Mouse (Mus musculus): ENCODE results near the gene Chchd1.

The Chchd1 gene

DNA sequence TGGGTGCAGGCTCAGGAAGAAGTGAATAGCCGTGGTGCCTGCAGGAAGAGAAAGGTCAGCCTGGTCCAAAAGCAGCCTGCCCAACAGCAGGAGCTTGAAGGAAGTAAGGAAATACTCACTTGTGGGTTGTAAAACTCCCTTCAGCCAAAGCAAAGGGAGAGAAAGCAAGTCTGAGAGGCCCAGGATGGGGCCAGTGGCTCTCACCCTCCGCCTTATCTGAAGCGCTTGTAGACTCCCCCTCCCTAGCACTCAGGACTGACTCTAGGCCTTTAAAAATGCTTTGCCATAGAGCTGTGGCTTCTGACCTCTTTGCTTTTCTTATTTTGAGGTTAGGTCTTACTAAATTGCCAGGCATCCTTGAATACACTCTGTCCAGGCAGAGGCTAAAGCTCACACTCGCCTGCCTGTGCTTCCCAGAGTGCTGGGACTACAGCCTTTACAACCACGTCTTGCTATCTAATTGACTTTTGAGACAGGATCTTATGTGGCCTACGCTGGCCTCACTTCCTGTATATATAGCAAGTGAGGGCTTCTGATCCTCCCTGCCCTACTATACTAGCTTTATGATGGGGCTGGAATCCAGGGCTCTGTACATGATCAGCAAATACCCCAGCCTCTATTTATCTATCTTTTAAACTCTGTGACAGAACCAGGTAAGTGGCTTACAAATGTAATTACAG is 23.0 kb downstream of the Chchd1 start:
- DNase-seq (ENCODE audit: low spot score) = no peak

GRCm38 (mm10) chr14:20729871-20730270 is 27.1 kb downstream of the Chchd1 start:
- no peak for DNase-seq (ENCODE audit: low spot score)

GRCm38 (mm10) chr14:20730853-20731602 is 28.2 kb downstream of the Chchd1 start:
- no peak for DNase-seq (ENCODE audit: low spot score)

DNA sequence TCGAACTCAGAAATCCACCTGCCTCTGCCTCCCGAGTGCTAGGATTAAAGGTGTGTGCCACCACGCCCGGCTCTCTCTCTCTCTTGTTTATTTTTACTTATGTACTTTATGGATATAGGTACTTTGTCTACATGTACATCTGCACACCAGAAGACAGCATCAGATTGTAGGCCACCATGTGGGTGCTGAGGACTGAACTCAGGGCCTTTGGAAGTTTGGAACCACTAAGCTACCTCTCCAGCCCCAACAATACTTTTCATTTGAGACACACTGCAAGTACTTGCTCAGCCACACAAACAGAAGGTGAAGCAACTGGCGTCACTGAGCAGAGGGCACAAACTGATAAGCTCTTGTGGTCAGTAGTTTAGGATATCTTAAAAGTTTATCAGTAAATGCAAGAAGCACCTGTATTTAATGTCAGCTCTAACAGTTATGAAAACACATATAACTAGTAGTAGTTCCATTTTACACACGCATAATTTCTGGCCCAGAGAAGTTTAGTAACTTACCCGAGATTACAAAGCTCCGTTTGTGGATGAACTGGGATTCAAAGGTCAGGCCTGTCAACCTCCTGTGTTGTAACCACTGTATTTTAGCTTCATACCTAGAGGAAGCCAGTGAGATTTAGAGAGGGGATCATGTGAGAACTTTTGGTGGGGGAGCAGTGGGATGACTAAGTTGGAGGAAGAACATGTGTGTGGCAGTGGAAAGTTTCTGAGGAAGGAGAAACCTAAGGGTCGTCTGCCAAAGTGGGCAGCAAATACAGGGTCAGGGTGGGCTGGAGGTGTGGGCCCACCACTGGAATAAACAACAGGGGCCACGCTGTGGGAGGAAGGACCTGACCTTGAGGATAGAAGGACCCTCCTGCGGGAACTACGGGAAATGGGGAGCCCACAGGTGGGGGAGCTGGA is 30.5 kb downstream of the Chchd1 start:
- DNase-seq (ENCODE audit: low spot score) = no peak

DNA sequence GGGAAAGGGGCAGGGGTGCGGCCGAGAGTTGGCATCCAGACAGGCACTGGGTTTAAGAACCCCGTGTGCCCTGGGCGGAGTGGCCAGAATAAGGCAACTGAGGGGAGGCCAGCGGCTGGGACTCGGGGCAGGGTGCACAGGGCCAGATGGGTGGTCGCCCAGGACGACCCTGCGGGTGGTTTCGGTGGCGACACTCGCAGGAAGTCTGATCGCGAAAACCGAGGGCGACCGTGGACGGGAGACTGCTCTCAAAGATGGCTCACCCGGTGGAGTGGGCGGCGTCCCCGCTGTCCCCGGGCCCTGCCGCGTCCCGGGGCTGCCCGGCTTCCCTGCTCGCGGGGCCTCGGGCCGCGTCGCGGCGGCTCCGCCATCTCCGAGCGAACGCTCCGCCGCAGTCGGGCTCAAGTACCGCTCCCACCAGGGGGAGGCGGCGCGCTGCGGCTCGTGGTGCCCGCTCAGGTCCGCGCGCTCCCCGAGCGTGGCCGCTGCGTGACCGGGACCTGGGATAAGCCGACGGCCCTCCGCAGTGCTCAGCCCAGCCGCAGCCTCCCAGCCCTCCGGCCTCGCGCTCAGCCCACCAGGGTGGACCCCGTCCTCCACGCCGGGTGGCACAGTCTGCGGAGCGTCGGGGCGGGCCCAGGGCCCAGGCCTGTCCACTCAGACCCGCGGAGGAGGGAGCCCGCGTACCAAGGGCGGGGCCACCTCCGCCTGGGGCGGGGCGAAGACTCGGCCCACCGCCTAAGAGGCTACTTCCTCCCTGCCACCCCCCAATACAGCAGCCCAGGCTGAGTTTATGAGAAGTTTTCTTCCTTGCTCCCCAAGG is 31.4 kb downstream of the Chchd1 start, which contains the start of gene Ndst2:
Gene Ndst2 (minus strand): TSS at position 611 of the 823 bp plus-strand sequence.
- peak; percentile 78 for DNase-seq (ENCODE audit: low spot score)

- DNase-seq (ENCODE audit: low spot score) = no peak
Measured at GRCm38 (mm10) chr14:20735052-20735451, 32.2 kb downstream of the Chchd1 start.

GRCm38 (mm10) chr14:20735892-20736390 is 33.1 kb downstream of the Chchd1 start:
- no peak for DNase-seq (ENCODE audit: low spot score)

DNA sequence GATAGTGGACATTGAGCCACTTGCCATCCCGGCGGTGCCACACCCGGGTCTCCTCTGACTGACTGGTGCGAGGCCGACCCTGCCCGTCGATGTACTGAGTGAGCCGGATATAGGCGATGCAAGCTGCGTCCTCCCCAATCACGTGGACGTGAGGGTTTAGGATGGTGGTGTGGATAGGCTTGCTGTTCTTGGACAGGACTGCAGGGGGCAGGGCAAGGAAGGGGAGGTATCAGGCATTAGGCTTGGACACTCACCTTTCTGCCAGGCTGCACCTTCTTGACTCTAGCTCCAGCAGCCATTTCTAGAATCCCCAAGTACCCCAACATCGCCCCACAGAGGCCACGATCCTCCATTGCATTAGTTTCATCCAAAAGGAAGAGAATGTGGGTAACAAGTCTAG is 34.5 kb downstream of the Chchd1 start:
- DNase-seq (ENCODE audit: low spot score) = peak; percentile 54

DNA sequence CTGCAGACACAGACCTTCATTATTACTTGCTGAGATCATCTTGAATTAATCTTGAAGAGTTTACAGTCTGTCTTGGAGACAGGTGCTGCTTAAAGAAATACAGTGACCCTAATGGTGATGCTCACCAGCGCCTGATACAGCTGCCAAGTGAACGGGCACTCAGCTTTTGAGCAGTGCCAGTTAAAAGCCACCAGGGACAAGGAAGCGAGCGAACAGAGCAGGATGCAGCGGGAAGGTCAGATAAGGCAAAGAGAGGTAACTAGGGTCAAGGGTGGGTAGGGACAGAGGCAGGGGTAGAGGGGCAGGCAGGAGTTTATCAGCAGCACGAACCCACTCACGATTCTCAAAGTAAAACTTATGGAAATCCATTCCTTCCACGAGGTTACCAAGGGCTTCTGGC is 35.7 kb downstream of the Chchd1 start:
- no peak for DNase-seq (ENCODE audit: low spot score)

DNA sequence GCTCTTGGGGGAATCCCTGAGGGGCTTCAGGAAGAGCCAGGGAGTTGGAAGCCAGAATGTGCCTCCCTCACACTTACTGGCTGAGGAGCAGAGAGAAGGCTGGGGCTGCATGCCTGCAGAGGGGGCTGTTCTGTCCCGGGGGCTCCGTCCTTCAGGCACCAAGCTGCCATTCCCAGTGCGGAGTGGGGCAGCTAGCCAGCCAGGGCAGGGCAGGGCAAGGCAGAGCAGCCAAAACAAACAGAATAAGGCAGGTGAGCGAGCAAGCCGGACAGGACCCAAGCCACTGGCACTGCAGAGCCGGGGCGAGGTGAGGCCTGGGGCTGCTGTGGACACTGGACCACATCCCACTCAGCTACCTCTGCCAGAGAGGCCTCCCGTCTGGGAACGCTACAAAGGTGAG is 38.5 kb downstream of the Chchd1 start:
- no peak for DNase-seq (ENCODE audit: low spot score)

GRCm38 (mm10) chr14:20743614-20744013 is 40.8 kb downstream of the Chchd1 start:
- DNase-seq (ENCODE audit: low spot score) = no peak

DNA sequence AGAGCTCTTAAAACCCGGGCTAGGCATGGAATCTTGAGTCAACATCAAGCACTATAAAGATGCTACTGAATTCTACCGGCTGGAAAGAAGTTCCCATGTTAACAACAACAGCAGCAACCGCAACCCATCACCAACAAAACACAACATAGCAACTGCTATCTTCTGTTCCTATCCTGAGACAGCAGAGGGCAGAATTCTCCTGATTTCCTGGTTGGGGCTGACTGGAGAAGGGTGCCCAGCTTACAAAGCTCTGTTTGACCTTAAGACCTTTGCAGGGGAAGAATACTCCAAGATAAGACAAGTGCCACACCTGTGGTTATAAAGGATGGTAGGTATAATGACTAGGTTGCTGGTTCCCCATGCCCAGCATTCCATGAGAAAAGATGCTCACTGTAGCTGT is 44.1 kb downstream of the Chchd1 start:
- DNase-seq (ENCODE audit: low spot score) = no peak

- DNase-seq (ENCODE audit: low spot score) = no peak
Measured at GRCm38 (mm10) chr14:20748388-20748787, 45.6 kb downstream of the Chchd1 start.

GRCm38 (mm10) chr14:20749494-20750051 is 46.8 kb downstream of the Chchd1 start:
- no peak for DNase-seq (ENCODE audit: low spot score)

DNA sequence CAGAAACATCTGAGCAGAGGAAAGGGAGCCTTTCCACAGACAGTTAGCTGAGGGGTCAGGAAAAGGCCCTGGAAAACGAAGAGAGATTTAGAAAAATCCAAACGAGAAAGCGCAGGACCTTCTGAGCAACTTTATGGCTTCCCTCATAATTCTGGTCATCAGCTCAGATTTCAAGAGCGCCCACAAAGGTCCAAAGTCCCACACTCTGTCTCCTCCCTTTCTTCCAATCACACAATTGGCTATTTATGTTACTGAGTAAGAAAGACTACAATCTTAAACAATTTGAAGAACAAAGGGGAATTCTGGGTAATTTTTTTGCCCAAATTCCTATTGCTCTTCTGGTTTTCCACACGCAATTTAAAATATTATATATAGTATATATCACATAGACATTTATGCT is 47.7 kb downstream of the Chchd1 start:
- no peak for DNase-seq (ENCODE audit: low spot score)

DNA sequence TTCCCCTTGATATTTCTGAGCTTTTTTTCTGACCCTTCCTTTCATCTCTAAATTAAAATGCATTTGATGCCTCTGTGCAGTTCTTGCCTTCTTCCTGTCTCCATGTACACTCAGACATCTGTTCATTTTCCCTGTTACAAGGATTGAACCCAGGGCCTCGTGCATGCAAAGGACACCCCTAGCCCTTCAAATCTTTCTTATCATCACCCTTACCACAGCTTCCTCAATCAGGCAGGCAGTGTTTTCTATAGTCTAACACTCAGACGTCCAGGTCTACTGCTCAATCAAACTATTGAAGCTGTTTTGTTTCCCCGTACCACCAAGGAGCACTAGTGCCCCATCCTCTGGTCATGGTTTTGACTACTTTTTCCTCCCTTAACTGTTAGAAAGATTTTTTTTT is 51.0 kb downstream of the Chchd1 start:
- DNase-seq (ENCODE audit: low spot score) = no peak

All from urinary bladder, postnatal 25 days (tissue).